Comparison of ENCODE assay signal across 8 mouse cellular contexts in the genomic region with DNA sequence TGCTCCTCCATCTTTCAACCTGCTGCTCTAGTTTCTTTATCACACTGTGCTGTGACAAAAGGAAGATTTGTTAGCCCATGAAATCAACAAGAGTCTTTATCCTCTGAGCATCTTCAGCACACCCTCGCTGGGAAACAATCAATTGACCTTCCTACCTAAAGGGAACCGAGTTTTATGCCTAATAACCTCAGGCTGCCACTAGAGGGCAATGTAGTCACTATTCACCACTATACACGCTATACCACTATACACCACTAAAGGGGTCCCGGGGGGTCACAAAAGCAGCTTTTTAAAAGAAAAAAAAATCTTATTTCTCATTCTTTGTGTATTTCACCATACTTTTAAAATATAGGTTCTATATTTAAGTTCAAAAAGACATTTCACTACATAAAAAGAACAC. TPM values are rescaled to one million over a fixed set of nuclear protein-coding genes. Genes with fewer than 3 reads are reported as not detected.
DNase-seq lines count a peak whose midpoint lies in the region; ATAC-seq lines count a peak whose summit lies in the region.

No protein-coding gene starts in this region.

- peak; percentile 32 for DNase-seq in gastrocnemius, adult 18-20 months (ENCODE audit: low spot score)
- no peak for DNase-seq in gastrocnemius, postnatal 14 days
- DNase-seq in A20 (ENCODE audit: low read depth, low spot score), result peak; percentile 62
- peak; percentile 37 for DNase-seq in kidney, postnatal 14 days
- DNase-seq in lung, postnatal 14 days, result peak; percentile 56
- peak; percentile 77 for DNase-seq in thymus, postnatal 0 days (ENCODE audit: low spot score)

- intact Hi-C loops in gastrocnemius, postnatal 14 days (cut with DNase I; ENCODE audit: low total_unique reads), result no loop called here

- ATAC-seq in activated CD4-positive, CD25-positive, alpha-beta regulatory T cell, adult 4 months, result peak; percentile 53
- ATAC-seq in erythroid progenitor cell, adult 5-6 weeks (replicated peaks; ENCODE audit: low FRiP score, poor library complexity, severe bottlenecking), result peak; percentile 59; the same call in 1 of the 2 replicates

RNA-seq across cellular contexts. Expression of a gene that starts 15.9 kb away (rescaled TPM):
- 1 to 10 TPM; 5.4 to 6.4 TPM for total RNA-seq in gastrocnemius, adult 18-20 months (2021)
- 1 to 10 TPM; 2.8 to 3.4 TPM for total RNA-seq in gastrocnemius, postnatal 14 days (2021)
- 1 to 10 TPM in 1 of 2 experiments, under 1 TPM in 1; 0.63 to 1.5 TPM for polyA plus RNA-seq in activated CD4-positive, CD25-positive, alpha-beta regulatory T cell, adult 4 months (2017; shearing (Covaris generic))
- total RNA-seq in erythroid progenitor cell, adult 5-6 weeks (2015; ENCODE audit: low replicate concordance), result 0.84 TPM in 1 of 2 replicates, not detected in the other
- total RNA-seq in erythroid progenitor cell, adult 5-6 weeks (2017; ENCODE audit: low replicate concordance), result 1.1 and 4.2 TPM in 2 replicates
- polyA plus RNA-seq in thymus, postnatal 0 days (2015; fragmentation: Nextera tagmentation; extraction: Ambion mirVana), result 3.1 and 3.3 TPM in 2 replicates
